Mouse (Mus musculus): Measurements from ENCODE around the gene Cyp2s1. TPM values are rescaled to one million over a fixed set of nuclear protein-coding genes. Genes with fewer than 3 reads are reported as not detected.

Gene Cyp2s1
- polyA plus RNA-seq, 1 experiment: 22.1 TPM

DNA sequence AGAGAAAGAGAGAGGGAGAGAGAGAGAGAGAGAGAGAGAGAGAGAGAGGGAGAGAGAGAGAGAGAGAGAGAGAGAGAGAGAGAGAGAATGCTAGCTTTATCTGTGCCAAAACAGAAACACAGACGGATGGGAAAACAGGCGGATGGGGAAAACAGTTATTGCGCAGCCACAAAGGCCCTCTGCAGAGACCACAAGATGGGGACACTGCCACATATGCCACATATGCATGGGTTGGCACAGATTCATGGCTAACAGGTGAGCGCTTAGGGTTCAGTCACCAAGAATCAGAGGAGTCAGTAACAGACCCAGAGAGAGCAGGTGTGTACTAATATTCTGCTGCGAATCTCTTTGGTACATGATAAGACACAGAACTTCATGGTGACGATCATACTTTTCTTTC lies 34.0 kb downstream of the Cyp2s1 start:
- 76% methylated on average over 6 of the region's 6 CpGs for WGBS
- no peak for DNase-seq
- Histone ChIP-seq H3K4me1 (ENCODE audit: control insufficient read depth, insufficient read depth, low read length) (peaks cover 6% of the 10 kb centered on the region; the same call in 1 of the 2 replicates), H3K27ac (ENCODE audit: insufficient read depth, low read depth, low read length) (peak overlapping the region; percentile 39; the same call in 1 of the 2 replicates), H3K36me3 (ENCODE audit: control insufficient read depth, insufficient read depth, low read length) (no peaks in the 10 kb centered on the region), H3K27me3 (replicated peaks; ENCODE audit: control insufficient read depth, insufficient read depth, low read length) (no peaks in the 10 kb centered on the region), H3K4me3 (ENCODE audit: insufficient read depth, low read depth, low read length) (no peak overlapping the region)
- TF ChIP-seq POLR2A (IDR thresholded peaks at IDR 0.05; ENCODE audit: low read depth, low read length) (no peak), CTCF (conservative IDR thresholded peaks at IDR 0.05; ENCODE audit: insufficient read depth, insufficient read length, low read depth, low read length) (no peak)

DNA sequence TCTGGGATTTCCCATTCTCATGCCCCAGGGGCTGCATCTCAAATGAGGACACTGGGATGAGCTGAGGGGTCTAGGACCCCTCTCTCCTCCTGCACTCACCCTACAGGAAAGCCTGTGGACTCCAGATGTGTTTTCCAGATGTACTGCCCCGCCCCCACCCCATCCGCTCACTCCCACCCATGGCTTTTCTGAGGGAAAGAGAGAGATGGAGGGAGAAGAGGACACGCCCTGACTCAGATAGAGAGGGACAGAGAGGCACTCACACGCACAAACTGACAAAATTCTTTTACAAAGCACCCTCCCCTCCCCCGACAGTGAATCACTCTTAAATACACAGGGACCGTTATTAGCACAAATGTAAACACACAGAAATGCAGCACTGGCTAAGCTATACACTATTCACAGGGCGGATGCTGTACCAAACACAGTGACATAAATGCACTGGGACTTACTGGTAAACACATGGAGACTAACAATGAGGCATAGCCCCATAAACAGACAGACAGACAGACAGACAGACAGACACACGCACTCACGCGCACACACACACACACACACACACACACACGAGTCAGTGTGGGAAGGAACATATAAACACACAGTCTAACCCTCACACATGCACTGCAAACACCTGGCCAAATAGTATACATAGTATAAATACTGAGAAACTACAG lies 34.6 kb downstream of the Cyp2s1 start:
- H3K36me3 ChIP-seq (ENCODE audit: control insufficient read depth, insufficient read depth, low read length): no peaks in the 10 kb centered on the region
- peaks cover 6% of the 10 kb centered on the region; the same call in 1 of the 2 replicates for H3K4me1 ChIP-seq (ENCODE audit: control insufficient read depth, insufficient read depth, low read length)
- TF ChIP-seq POLR2A (IDR thresholded peaks at IDR 0.05; ENCODE audit: low read depth, low read length) (no peak), CTCF (conservative IDR thresholded peaks at IDR 0.05; ENCODE audit: insufficient read depth, insufficient read length, low read depth, low read length) (no peak)
- peak overlapping the region; percentile 19; the same call in 1 of the 2 replicates for H3K4me3 ChIP-seq (ENCODE audit: insufficient read depth, low read depth, low read length)
- DNase-seq: no peak
- H3K27me3 ChIP-seq (replicated peaks; ENCODE audit: control insufficient read depth, insufficient read depth, low read length): no peaks in the 10 kb centered on the region
- 45% methylated on average over 11 of the region's 11 CpGs for WGBS
- H3K27ac ChIP-seq (ENCODE audit: insufficient read depth, low read depth, low read length): peak overlapping the region; percentile 65

DNA sequence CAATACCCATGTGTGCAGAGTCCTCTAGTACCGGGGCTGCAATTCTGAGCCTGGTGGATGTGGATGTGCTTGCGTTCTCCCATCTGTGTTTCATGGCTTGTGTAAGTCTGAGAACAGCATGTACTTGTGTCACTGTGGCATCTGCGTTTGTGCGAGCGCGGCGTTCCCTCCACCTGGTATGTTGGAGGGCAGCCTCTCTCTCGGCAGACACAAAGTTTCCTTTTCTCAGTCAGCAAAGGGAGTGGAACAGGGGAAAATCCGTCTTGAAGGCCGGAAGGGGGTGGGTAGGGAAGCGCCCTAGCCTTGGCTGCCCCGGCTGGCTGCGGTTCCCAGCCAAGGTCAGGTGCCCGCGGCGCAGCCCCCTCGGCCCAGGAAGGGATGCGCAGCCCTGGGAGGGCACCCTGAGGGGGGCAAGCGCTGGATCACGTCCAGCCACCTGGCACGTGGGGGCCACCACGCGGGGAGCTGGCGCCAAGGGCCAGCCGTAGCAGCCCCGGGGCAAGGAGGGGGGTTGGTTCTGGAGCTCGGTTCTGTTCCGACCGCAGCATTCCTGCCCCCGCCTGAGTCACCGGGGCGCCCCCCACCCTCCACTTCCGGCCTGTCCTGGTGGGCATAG lies 35.3 kb downstream of the Cyp2s1 start:
- Histone ChIP-seq H3K4me3 (ENCODE audit: insufficient read depth, low read depth, low read length) (peak overlapping the region; percentile 19; the same call in 1 of the 2 replicates), H3K4me1 (ENCODE audit: control insufficient read depth, insufficient read depth, low read length) (peaks cover 6% of the 10 kb centered on the region; the same call in 1 of the 2 replicates), H3K27me3 (replicated peaks; ENCODE audit: control insufficient read depth, insufficient read depth, low read length) (no peaks in the 10 kb centered on the region), H3K27ac (ENCODE audit: insufficient read depth, low read depth, low read length) (peak overlapping the region; percentile 7), H3K36me3 (ENCODE audit: control insufficient read depth, insufficient read depth, low read length) (no peaks in the 10 kb centered on the region)
- 4% methylated on average over 33 of the region's 33 CpGs for WGBS
- peak; percentile 32 for DNase-seq
- TF ChIP-seq POLR2A (IDR thresholded peaks at IDR 0.05; ENCODE audit: low read depth, low read length) (no peak), CTCF (conservative IDR thresholded peaks at IDR 0.05; ENCODE audit: insufficient read depth, insufficient read length, low read depth, low read length) (no peak)

DNA sequence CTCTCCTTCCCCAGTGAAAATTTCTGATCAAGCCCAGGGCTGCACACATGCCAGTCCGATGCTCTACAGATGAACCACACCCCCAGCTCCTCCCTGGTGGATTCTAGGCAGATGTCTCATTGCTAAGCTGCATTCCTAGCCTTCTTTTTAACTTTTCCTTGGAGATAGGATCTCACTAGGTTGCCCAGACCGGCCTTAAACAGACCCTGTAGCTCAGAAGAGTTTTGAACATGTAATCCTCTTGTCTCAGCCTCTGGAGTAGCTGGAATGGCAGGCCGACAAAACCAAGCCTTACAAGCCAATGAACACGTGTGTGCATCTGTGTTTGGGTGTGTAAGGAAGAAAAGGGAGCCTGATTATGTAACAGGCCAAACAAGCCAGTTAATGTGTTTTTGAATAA lies 36.0 kb downstream of the Cyp2s1 start:
- DNase-seq: no peak
- Histone ChIP-seq H3K4me3 (ENCODE audit: insufficient read depth, low read depth, low read length) (no peak overlapping the region), H3K36me3 (ENCODE audit: control insufficient read depth, insufficient read depth, low read length) (no peaks in the 10 kb centered on the region), H3K27me3 (replicated peaks; ENCODE audit: control insufficient read depth, insufficient read depth, low read length) (no peaks in the 10 kb centered on the region), H3K27ac (ENCODE audit: insufficient read depth, low read depth, low read length) (peak overlapping the region; percentile 7), H3K4me1 (ENCODE audit: control insufficient read depth, insufficient read depth, low read length) (peaks cover 6% of the 10 kb centered on the region; the same call in 1 of the 2 replicates)
- WGBS: 67% methylated on average over 4 of the region's 4 CpGs
- no peak for TF ChIP-seq POLR2A (IDR thresholded peaks at IDR 0.05; ENCODE audit: low read depth, low read length)
- no peak for TF ChIP-seq CTCF (conservative IDR thresholded peaks at IDR 0.05; ENCODE audit: insufficient read depth, insufficient read length, low read depth, low read length)

DNA sequence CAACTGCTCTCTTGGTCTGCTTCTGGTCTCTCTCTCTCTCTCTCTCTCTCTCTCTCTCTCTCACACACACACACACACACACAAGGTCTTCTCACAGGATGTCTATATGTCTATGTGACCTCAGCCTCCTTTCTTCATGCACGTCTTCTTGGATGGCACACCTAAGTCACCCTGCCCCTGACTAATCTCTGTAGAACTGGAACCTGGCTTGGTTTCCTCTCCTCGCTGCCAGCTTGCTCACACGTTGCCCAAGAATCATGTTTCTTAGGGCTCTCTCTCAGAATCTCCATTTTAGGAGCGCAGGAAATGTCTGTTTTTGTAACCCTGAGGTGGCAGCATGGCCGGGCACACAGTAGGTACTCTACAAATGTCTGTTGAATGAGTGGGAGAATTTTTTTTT lies 36.7 kb downstream of the Cyp2s1 start:
- H3K4me1 ChIP-seq (ENCODE audit: control insufficient read depth, insufficient read depth, low read length): peaks cover 6% of the 10 kb centered on the region; the same call in 1 of the 2 replicates
- no peaks in the 10 kb centered on the region for H3K27me3 ChIP-seq (replicated peaks; ENCODE audit: control insufficient read depth, insufficient read depth, low read length)
- no peak overlapping the region for H3K4me3 ChIP-seq (ENCODE audit: insufficient read depth, low read depth, low read length)
- H3K27ac ChIP-seq (ENCODE audit: insufficient read depth, low read depth, low read length): no peak overlapping the region
- WGBS: 90% methylated on average over 5 of the region's 5 CpGs
- no peak for DNase-seq
- TF ChIP-seq CTCF (conservative IDR thresholded peaks at IDR 0.05; ENCODE audit: insufficient read depth, insufficient read length, low read depth, low read length) (no peak), POLR2A (IDR thresholded peaks at IDR 0.05; ENCODE audit: low read depth, low read length) (no peak)
- H3K36me3 ChIP-seq (ENCODE audit: control insufficient read depth, insufficient read depth, low read length): no peaks in the 10 kb centered on the region

DNA sequence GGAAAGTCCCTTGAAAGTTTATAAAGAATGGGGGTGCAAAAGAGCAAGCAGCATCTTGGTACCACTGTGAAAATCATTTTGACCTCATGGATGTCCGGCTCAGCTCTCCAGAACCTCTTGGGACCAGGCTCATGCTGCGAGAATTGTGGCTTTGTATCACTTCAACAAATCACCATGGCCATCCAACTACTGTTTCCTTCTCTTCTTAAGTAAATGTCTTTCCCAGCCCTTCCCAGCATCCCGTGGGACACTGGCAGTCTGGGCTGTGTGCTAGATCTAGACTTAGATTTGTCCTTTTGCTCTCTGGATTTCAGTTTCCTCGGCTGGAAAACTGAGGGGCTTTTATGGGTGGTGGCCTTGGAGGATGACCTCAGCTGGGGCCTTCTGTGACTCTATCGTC lies 48.5 kb downstream of the Cyp2s1 start:
- TF ChIP-seq CTCF (conservative IDR thresholded peaks at IDR 0.05; ENCODE audit: insufficient read depth, insufficient read length, low read depth, low read length) (no peak), POLR2A (IDR thresholded peaks at IDR 0.05; ENCODE audit: low read depth, low read length) (no peak)
- DNase-seq: no peak

DNA sequence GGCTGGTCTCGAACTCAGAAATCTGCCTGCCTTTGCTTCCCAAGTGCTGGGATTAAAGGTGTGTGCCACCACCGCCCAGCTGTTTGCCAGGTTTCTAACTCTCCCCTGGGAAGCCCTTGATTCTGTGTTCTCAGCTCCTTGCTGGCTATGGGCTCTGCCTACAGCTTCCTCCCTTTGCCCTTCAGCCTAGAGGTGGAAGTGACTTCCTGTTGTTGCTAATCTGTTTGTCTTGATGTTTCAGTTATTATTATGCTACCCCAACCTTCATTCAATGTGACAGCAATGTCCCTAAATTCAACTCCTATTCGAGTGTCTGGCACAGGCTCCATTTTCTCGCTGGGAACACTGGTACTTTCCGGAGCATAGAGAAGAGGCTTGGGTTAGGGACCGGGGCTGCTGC lies 50.6 kb downstream of the Cyp2s1 start:
- no peak overlapping the region for H3K4me3 ChIP-seq (ENCODE audit: insufficient read depth, low read depth, low read length)
- H3K27ac ChIP-seq (ENCODE audit: insufficient read depth, low read depth, low read length): no peak overlapping the region
- TF ChIP-seq POLR2A (IDR thresholded peaks at IDR 0.05; ENCODE audit: low read depth, low read length) (no peak), CTCF (conservative IDR thresholded peaks at IDR 0.05; ENCODE audit: insufficient read depth, insufficient read length, low read depth, low read length) (no peak)
- 77% methylated on average over 6 of the region's 6 CpGs for WGBS
- H3K36me3 ChIP-seq (ENCODE audit: control insufficient read depth, insufficient read depth, low read length): no peaks in the 10 kb centered on the region
- no peaks in the 10 kb centered on the region for H3K27me3 ChIP-seq (replicated peaks; ENCODE audit: control insufficient read depth, insufficient read depth, low read length)
- DNase-seq: no peak
- no peaks in the 10 kb centered on the region for H3K4me1 ChIP-seq (ENCODE audit: control insufficient read depth, insufficient read depth, low read length)

More for the DNA sequence above, 48.5 kb downstream of the Cyp2s1 start:
- 86% methylated on average over 5 of the region's 5 CpGs for WGBS
- no peaks in the 10 kb centered on the region for H3K27me3 ChIP-seq (replicated peaks; ENCODE audit: control insufficient read depth, insufficient read depth, low read length)
- no peaks in the 10 kb centered on the region for H3K4me1 ChIP-seq (ENCODE audit: control insufficient read depth, insufficient read depth, low read length)
- no peak overlapping the region for H3K27ac ChIP-seq (ENCODE audit: insufficient read depth, low read depth, low read length)
- no peak overlapping the region for H3K4me3 ChIP-seq (ENCODE audit: insufficient read depth, low read depth, low read length)
- no peaks in the 10 kb centered on the region for H3K36me3 ChIP-seq (ENCODE audit: control insufficient read depth, insufficient read depth, low read length)
